1 mouse cellular context compared by ENCODE assay signal in the genomic region with DNA sequence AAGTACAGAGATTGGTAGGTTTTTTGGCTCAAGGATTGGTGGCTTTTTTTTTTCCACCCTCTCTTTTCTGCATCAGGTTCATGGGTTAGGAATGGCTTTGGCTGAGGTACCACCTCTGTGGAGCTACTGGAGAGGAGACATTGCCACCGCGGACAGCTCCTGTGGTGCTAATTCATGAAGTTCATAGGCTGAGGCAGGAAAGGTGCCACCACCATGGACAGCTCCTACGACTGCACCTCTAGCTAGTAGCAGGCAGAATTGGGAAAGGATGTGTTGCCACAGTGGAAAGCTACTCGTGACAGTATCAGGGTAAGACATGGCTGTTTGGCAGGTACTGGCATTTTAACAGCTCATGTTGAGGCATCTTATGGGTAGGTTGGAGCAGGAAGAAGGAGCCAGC.
TF ChIP-seq lines count a peak whose summit lies in the region.

No protein-coding gene starts in this region.

TF ChIP-seq in CH12.LX, 34 proteins besides CTCF, POLR2A, EP300 and RAD21 (continued from another document):
- TF ChIP-seq ETS1 (conservative IDR thresholded peaks at IDR 0.05; ENCODE audit: low read depth, low read length) (no peak), TBP (conservative IDR thresholded peaks at IDR 0.05; ENCODE audit: low read depth, low read length) (no peak), USF1 (IDR thresholded peaks at IDR 0.05; ENCODE audit: low read depth, low read length) (no peak), ZKSCAN1 (IDR thresholded peaks at IDR 0.05; ENCODE audit: borderline replicate concordance, low read depth, low read length) (no peak), KAT2A (IDR thresholded peaks at IDR 0.05; ENCODE audit: insufficient replicate concordance, low read length) (no peak), ELF1 (IDR thresholded peaks at IDR 0.05; ENCODE audit: low read depth, low read length) (no peak)
TF ChIP-seq in CH12.LX: peak in this region for 2.
